In the genomic region with DNA sequence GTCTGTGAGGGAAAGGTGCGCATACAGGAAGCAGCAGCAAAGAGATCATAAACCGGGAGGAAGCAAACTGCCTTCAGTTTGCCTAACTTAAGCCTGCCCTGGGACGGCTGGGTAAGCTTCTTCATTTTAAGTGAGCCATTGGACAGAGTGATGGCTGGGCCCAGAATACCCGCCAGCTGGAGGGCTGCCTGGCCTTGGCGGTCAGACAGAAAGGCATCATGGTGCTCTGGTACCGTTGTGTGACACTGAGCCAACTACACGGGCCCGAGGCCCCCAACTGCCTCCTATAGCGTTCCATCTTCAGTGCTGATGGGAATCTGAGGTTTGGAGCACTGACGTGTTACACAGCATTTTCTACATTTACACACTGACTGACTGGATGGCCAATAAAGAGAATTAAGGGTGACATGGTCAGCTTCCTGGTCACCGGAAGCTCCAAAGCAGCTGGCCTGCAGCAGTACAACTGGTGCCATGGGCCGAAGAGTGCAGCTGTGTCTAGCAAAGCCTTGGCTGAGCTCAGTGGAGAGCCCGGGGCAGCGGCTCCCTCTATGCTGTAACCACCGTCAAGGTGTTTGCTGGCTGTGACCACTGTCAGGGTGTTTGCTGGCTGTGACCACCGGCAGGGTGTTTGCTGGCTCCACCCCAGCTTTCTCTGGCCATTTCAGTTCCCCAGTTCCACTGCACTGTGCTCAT, we compare ENCODE assay signal across 14 mouse cellular contexts. TPM values are rescaled to one million over a fixed set of nuclear protein-coding genes. Genes with fewer than 3 reads are reported as not detected.
A peak's percentile ranks its signal among the peaks of the same experiment; 100 is the strongest.
DNase-seq lines count a peak whose midpoint lies in the region; ATAC-seq and TF ChIP-seq lines count a peak whose summit lies in the region.
"Had no signal": no experiment of that assay in that cellular context is flagged by ENCODE, and none has a peak within 500 bp of the region (broad histone marks: within the 10 kb centered on the region; RNA-seq: fewer than 3 reads in every experiment).

No protein-coding gene starts in this region.

- H3K9me3 ChIP-seq in hindbrain, postnatal 0 days (ENCODE audit: low read length) = no peaks in the 10 kb centered on the region
- no peaks in the 10 kb centered on the region for H3K9me3 ChIP-seq in hindbrain, embryonic 14.5 days (ENCODE audit: control insufficient read depth, low read length)
- no peaks in the 10 kb centered on the region for H3K9me3 ChIP-seq in forebrain, embryonic 14.5 days (replicated peaks; ENCODE audit: control insufficient read depth, low read length)
- H3K9me3 ChIP-seq: heart, embryonic 15.5 days; limb, embryonic 15.5 days; megakaryocyte, embryonic 14.5 days had no signal

- H3K36me3 ChIP-seq in hindbrain, postnatal 0 days (ENCODE audit: insufficient read depth, low read length) = peaks cover 47% of the 10 kb centered on the region
- peaks cover 47% of the 10 kb centered on the region for H3K36me3 ChIP-seq in hindbrain, embryonic 14.5 days (replicated peaks; ENCODE audit: control insufficient read depth, insufficient read depth)
- peaks cover 52% of the 10 kb centered on the region for H3K36me3 ChIP-seq in forebrain, embryonic 14.5 days (ENCODE audit: control insufficient read depth, insufficient read depth, low read length)

- H3K27me3 ChIP-seq in hindbrain, postnatal 0 days (ENCODE audit: insufficient read depth, low read length) = no peaks in the 10 kb centered on the region
- no peaks in the 10 kb centered on the region for H3K27me3 ChIP-seq in hindbrain, embryonic 14.5 days (ENCODE audit: control insufficient read depth, insufficient read depth, low read length)
- no peaks in the 10 kb centered on the region for H3K27me3 ChIP-seq in forebrain, embryonic 14.5 days (replicated peaks; ENCODE audit: control insufficient read depth, insufficient read depth, low read length)
- H3K27me3 ChIP-seq: heart, embryonic 15.5 days; limb, embryonic 15.5 days; megakaryocyte, embryonic 14.5 days had no signal

- TF ChIP-seq CTCF in hindbrain, postnatal 0 days (IDR thresholded peaks at IDR 0.05; ENCODE audit: low read depth) = no peak

- no peak overlapping the region for H3K4me3 ChIP-seq in hindbrain, postnatal 0 days (ENCODE audit: low read length)
- H3K4me3 ChIP-seq in hindbrain, embryonic 14.5 days (replicated peaks; ENCODE audit: low read length) = no peak overlapping the region
- no peak overlapping the region for H3K4me3 ChIP-seq in forebrain, embryonic 14.5 days (ENCODE audit: low read depth, low read length)
- H3K4me3 ChIP-seq: heart, embryonic 15.5 days; limb, embryonic 15.5 days; megakaryocyte, embryonic 14.5 days had no signal

- H3K4me1 ChIP-seq in hindbrain, postnatal 0 days (ENCODE audit: insufficient read depth, low read length) = peaks cover 4% of the 10 kb centered on the region; the same call in 1 of the 2 replicates
- no peaks in the 10 kb centered on the region; the same call in 1 of the 2 replicates for H3K4me1 ChIP-seq in hindbrain, embryonic 14.5 days (replicated peaks; ENCODE audit: control insufficient read depth, insufficient read depth, low read length)
- no peaks in the 10 kb centered on the region for H3K4me1 ChIP-seq in forebrain, embryonic 14.5 days (ENCODE audit: control insufficient read depth, insufficient read depth, low read length)

- H3K4me2 ChIP-seq in hindbrain, postnatal 0 days (ENCODE audit: low read depth, low read length) = no peak overlapping the region
- no peak overlapping the region for H3K4me2 ChIP-seq in hindbrain, embryonic 14.5 days (replicated peaks)
- no peak overlapping the region for H3K4me2 ChIP-seq in forebrain, embryonic 14.5 days (ENCODE audit: low read length)
- H3K4me2 ChIP-seq: heart, embryonic 15.5 days; limb, embryonic 15.5 days; lung, embryonic 14.5 days had no signal

- WGBS in hindbrain, postnatal 0 days = 74% methylated on average over 16 of the region's 16 CpGs
- 89% methylated on average over 16 of the region's 16 CpGs for WGBS in hindbrain, embryonic 14.5 days
- 90% methylated on average over 16 of the region's 16 CpGs for WGBS in forebrain, embryonic 14.5 days

- H3K9ac ChIP-seq in hindbrain, postnatal 0 days (replicated peaks; ENCODE audit: low read length) = no peak overlapping the region
- H3K9ac ChIP-seq in hindbrain, embryonic 14.5 days = no peak overlapping the region
- no peak overlapping the region for H3K9ac ChIP-seq in forebrain, embryonic 14.5 days (ENCODE audit: low read length)
- H3K9ac ChIP-seq: heart, embryonic 15.5 days; limb, embryonic 15.5 days had no signal

- no peak overlapping the region for H3K27ac ChIP-seq in hindbrain, postnatal 0 days
- no peak overlapping the region for H3K27ac ChIP-seq in hindbrain, embryonic 14.5 days
- H3K27ac ChIP-seq in forebrain, embryonic 14.5 days (ENCODE audit: low read depth, low read length) = no peak overlapping the region
- H3K27ac ChIP-seq: heart, embryonic 15.5 days; limb, embryonic 15.5 days had no signal

- peak; percentile 59 for DNase-seq in hindbrain, postnatal 0 days (ENCODE audit: low spot score)
- DNase-seq in hindbrain, embryonic 14.5 days (ENCODE audit: low spot score) = no peak
- DNase-seq in cerebellum, adult 11-12 months = peak; percentile 78
- DNase-seq in cerebellum, postnatal 10 days = peak; percentile 86 to 91
- peak; percentile 66 for DNase-seq in gastrocnemius, postnatal 25 days
- no peak for DNase-seq in forebrain, embryonic 14.5 days (ENCODE audit: low spot score)
- DNase-seq in left cerebral cortex, adult 11 months (ENCODE audit: low spot score) = no peak
- DNase-seq: embryo, embryonic 11 days; kidney, postnatal 10 days; lung, embryonic 14.5 days had no signal

- peak; percentile 52; the same call in 1 of the 2 replicates for ATAC-seq in hindbrain, postnatal 0 days
- ATAC-seq in hindbrain, embryonic 14.5 days (ENCODE audit: low FRiP score) = no peak
- ATAC-seq in forebrain, embryonic 14.5 days = no peak
- ATAC-seq: inflammation-experienced regulatory T-cells, adult 6 months had no signal

RNA-seq across cellular contexts. Expression of a gene that starts 54.3 kb away (rescaled TPM):
- total RNA-seq in hindbrain, postnatal 0 days (2014; rRNA removed) = 4.3 and 7.5 TPM in 2 replicates
- polyA plus RNA-seq in hindbrain, postnatal 0 days (2015; fragmentation: Nextera tagmentation; extraction: Ambion mirVana) = 7.1 and 7.2 TPM in 2 replicates
- 9.5 and 11.3 TPM in 2 replicates for polyA plus RNA-seq in hindbrain, embryonic 14.5 days (2014; fragmentation: Nextera tagmentation; extraction: Ambion mirVana)
- total RNA-seq in gastrocnemius, postnatal 25 days (2021) = 1 to 10 TPM in 1 of 2 experiments, under 1 TPM in 1; 0.94 to 1.3 TPM
- 11.3 and 12.6 TPM in 2 replicates for polyA plus RNA-seq in forebrain, embryonic 14.5 days (2014; fragmentation: Nextera tagmentation; extraction: Ambion mirVana)

Comparison
In these comparisons a context has a peak if more than half of its experiments do, and no peak if none do; other contexts are left out.
1. DNase-seq: peak in hindbrain, postnatal 0 days (single experiment), cerebellum, adult 11-12 months (single experiment), cerebellum, postnatal 10 days (2 of 2) and gastrocnemius, postnatal 25 days (single experiment); none in hindbrain, embryonic 14.5 days (single experiment), forebrain, embryonic 14.5 days (single experiment) and left cerebral cortex, adult 11 months (single experiment).